Mouse (Mus musculus) embryonic stem cell, embryonic (primary cell): ENCODE data around the gene Cpa2.

Experiments
- CTCF ChIA-PET, 4 experiments: fragments of 300-600 bp in 2 of 4; fragments of 350-600 bp in 2 of 4; sonication (Branson Sonifier 250); formaldehyde crosslinking; loops; one replicate each; lab custom pipeline; 2022; ENCODE audit warnings: inconsistent platforms in 2 of 4; lab: Charles Lee
- POLR2A ChIA-PET, 4 experiments: fragments of 300-600 bp in 2 of 4; fragments of 350-600 bp in 2 of 4; sonication (Branson Sonifier 250); formaldehyde crosslinking; loops; one replicate each; lab custom pipeline; 2022; ENCODE audit warnings: antibody characterized with exemption in 4 of 4, inconsistent platforms in 1 of 4; lab: Charles Lee

The Cpa2 gene

GRCm38 (mm10) chr6:30591851-30592404 lies 50.5 kb downstream of the Cpa2 start:
- POLR2A ChIA-PET: interaction anchor here in 1 of 4 experiments (0.6 kb wide), 1 partner anchor 83 kb away, joined by 3 read pairs; the partner anchor contains the start of gene Tmem209
- CTCF ChIA-PET: interaction anchor here in 1 of 4 experiments (0.6 kb wide), 1 partner anchor 387 kb away, joined by 3 read pairs; no protein-coding TSS in a partner anchor

DNA sequence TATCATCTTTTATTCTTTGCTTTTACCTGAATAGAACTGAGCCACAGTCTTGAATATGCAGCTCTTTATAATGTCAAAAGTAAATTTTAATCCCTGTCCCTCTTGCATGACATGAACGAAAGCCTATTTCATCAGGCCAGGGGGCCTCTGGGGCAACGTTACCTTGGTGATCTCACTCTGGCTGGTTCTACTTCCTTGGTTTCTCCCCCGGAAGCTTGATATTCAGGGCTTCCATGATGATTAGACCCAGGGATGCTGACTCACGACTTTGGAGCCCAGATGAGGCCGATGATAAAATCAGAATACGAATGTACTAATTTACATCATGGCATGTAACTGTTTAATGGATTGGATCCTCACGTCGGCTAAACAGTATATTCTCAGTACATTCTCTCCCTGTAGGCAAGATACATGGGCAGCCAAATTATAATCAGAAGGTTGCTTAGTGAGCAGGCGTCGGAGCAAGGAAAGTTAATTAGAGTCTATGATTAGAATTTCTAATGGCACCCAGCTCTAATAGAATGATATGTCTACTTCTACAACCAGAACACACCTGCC lies 51.1 kb downstream of the Cpa2 start:
- ChIA-PET CTCF (interaction anchor here in 1 of 4 experiments (0.6 kb wide), 1 partner anchor 388 kb away, joined by 3 read pairs; no protein-coding TSS in a partner anchor), POLR2A (interaction anchor here in 1 of 4 experiments (0.6 kb wide), 1 partner anchor 83 kb away, joined by 3 read pairs; the partner anchor contains the start of gene Tmem209)

DNA sequence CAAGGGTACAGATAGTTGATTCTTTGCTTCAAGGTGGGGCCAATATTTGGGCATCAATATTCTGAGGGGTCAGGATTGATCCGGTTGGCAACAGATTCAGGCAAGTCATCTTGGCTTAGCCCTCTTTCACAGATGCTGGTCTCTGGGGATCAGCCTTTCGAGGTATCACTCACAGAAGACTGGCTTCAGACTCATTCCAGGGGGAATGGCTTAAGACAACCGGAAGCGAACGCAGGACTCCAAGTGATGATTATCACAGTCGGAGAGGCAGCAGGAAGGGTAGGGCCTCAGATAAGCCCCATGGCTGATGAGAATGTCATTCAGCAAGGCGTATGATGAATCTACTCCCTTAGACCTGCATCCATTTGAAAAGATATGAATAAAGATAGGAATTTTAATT lies 53.0 kb downstream of the Cpa2 start:
- ChIA-PET CTCF (no interaction called here), POLR2A (no interaction called here)

DNA sequence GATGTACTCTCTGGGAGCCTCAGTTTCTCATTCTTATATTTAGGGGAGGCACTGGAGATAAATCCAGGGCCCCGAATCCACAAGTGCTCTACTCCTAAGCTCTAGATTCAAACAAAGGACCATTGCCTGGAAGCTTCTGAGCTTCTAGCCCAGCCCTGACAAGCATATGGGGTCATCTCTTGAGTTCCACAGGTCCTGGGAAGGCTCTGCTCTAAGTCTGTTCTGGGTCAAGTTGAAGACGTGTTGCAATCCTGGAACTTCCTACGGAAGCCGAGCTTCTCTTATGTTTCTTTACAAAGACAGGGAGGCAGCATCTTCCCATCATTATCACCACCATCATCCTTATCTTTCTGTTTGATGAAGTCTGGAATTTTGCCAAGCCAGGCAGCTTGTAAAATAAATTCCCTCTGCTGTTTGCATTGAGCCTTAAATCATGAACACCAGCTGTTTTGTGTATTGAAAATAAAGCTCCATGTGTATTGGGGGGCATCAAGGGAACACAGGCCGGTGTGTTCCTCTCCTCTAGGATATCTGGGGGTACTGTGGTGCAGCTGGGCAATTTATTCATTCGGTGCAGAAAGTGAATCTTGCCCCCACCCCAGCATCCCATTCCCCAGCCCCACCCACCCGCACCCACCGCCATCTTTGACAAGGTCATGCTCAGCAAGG lies 55.0 kb downstream of the Cpa2 start:
- CTCF ChIA-PET: no interaction called here
- POLR2A ChIA-PET: interaction anchor here in 2 of 4 experiments (0.7 to 1.3 kb wide), 2 partner anchors 87 to 637 kb away, joined by 3 to 5 read pairs; partner anchors contain the start of genes Ssmem1 (in 1 of the 2) and Tmem209 (in 1 of the 2)

- CTCF ChIA-PET: no interaction called here
- POLR2A ChIA-PET: interaction anchor here in 1 of 4 experiments (0.7 kb wide), 1 partner anchor 344 kb away, joined by 3 read pairs; no protein-coding TSS in a partner anchor
Observed at GRCm38 (mm10) chr6:30600033-30600432, 58.7 kb downstream of the Cpa2 start.

GRCm38 (mm10) chr6:30600995-30601394 lies 59.6 kb downstream of the Cpa2 start:
- POLR2A ChIA-PET: interaction anchor here in 2 of 4 experiments (0.6 to 0.8 kb wide), 2 partner anchors 60 to 87 kb away, joined by 5 to 6 read pairs; no protein-coding TSS in a partner anchor
- CTCF ChIA-PET: no interaction called here

DNA sequence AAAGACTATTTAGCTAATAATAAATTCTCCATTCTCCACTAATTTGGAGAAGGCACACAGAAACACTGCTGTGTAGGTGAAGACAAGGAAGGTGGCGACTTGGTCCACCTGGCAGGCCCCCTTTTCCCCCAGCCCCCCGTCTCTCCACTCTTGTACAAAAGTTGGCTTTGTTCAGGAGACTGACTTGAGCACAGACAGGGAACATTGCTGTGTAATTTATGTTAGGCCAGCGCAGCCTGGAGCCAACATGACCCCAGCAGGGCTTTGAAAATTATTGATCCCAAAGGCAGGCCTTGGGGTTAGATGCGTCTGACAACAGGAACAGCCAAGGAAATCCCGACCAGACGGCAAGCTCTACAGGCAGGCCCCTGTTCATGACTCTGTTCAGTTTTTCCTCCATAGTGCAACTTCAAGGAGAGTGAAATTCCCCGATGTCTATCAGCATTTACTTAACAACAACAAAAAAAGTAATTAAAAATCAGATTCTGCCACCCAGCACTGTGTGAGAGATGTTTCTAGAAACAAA lies 63.0 kb downstream of the Cpa2 start:
- POLR2A ChIA-PET: interaction anchor here in 2 of 4 experiments (0.5 to 0.6 kb wide), 2 partner anchors 31 to 46 kb away, joined by 3 to 9 read pairs; no protein-coding TSS in a partner anchor

GRCm38 (mm10) chr6:30605111-30605510 lies 63.7 kb downstream of the Cpa2 start:
- POLR2A ChIA-PET: interaction anchor here in 1 of 4 experiments (1.3 kb wide), 1 partner anchor 10 kb away, joined by 4 read pairs; no protein-coding TSS in a partner anchor
- CTCF ChIA-PET: interaction anchor here in 2 of 4 experiments (0.6 kb wide), 2 partner anchors 9 to 145 kb away, joined by 3 to 9 read pairs; no protein-coding TSS in a partner anchor

More for the DNA sequence above, 63.0 kb downstream of the Cpa2 start:
- CTCF ChIA-PET: no interaction called here

- ChIA-PET POLR2A (interaction anchor here in 2 of 4 experiments (0.6 to 1.3 kb wide), 5 partner anchors 9 to 1359 kb away, joined by 3 to 4 read pairs (median 4); no protein-coding TSS in a partner anchor), CTCF (interaction anchor here in 3 of 4 experiments (0.6 kb wide), 3 partner anchors 9 to 309 kb away, joined by 3 to 9 read pairs (median 4); no protein-coding TSS in a partner anchor)
Observed at GRCm38 (mm10) chr6:30605672-30606071, 64.3 kb downstream of the Cpa2 start.

GRCm38 (mm10) chr6:30610710-30611109 lies 69.3 kb downstream of the Cpa2 start, which contains the start of gene Cpa5:
Gene Cpa5 (plus strand): TSS chr6:30611010.
- ChIA-PET POLR2A (interaction anchor here in 2 of 4 experiments (0.6 to 1.2 kb wide), 2 partner anchors 24 to 380 kb away, joined by 3 to 5 read pairs; no protein-coding TSS in a partner anchor), CTCF (interaction anchor here in 1 of 4 experiments (0.5 kb wide), 1 partner anchor 209 kb away, joined by 4 read pairs; no protein-coding TSS in a partner anchor)

- ChIA-PET POLR2A (interaction anchor here in 2 of 4 experiments (0.6 to 1.2 kb wide), 2 partner anchors 24 to 379 kb away, joined by 3 to 5 read pairs; no protein-coding TSS in a partner anchor), CTCF (interaction anchor here in 1 of 4 experiments (0.5 kb wide), 1 partner anchor 209 kb away, joined by 4 read pairs; no protein-coding TSS in a partner anchor)
Observed at GRCm38 (mm10) chr6:30611212-30611611, 69.8 kb downstream of the Cpa2 start.
